ENCODE assay signal across 1 mouse cellular context in the genomic region with DNA sequence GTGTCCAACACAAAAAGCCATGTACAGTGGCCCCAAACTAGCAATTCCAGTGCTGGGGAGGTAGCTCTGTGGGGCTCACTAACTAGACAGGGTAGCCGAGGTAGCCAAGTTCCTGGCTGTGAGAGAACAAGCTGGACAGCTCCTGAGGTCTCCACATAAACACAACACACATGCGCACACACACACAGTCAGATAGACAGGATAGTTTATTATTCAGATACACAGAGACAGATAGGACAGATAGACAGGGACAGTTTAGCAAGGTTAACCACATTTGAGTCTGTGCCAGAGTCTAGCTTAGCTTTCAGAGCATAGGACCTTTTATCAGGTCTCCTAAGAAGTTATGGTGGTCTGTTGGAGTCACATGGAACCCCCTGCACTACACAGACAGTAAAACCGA.
A peak's percentile ranks its signal among the peaks of the same experiment; 100 is the strongest.
TF ChIP-seq lines count a peak whose summit lies in the region.

No protein-coding gene starts in this region.

TF ChIP-seq in MEL, 35 proteins besides CTCF, POLR2A, EP300 and RAD21 (continued from another document):
- TF ChIP-seq POLR2AphosphoS2 (IDR thresholded peaks at IDR 0.05; ENCODE audit: low read length) = peak; percentile 15; the same call in 1 of the 2 replicates
- peak; percentile 82 for TF ChIP-seq ETS1 (IDR thresholded peaks at IDR 0.05; ENCODE audit: low read depth, low read length)
- TF ChIP-seq TAL1 (IDR thresholded peaks at IDR 0.05; ENCODE audit: low read length) = peak; percentile 42; the same call in 1 of the 2 replicates
- TF ChIP-seq TCF12 (IDR thresholded peaks at IDR 0.05; ENCODE audit: low read depth, low read length) = peak; percentile 72
- TF ChIP-seq NRF1 (IDR thresholded peaks at IDR 0.05; ENCODE audit: insufficient read depth, low read depth, low read length, poor library complexity, severe bottlenecking) = peak; percentile 68
- peak; percentile 98 for TF ChIP-seq SIN3A (IDR thresholded peaks at IDR 0.05; ENCODE audit: low read length)
- peak; percentile 52; the same call in 1 of the 2 replicates for TF ChIP-seq MYB (IDR thresholded peaks at IDR 0.05; ENCODE audit: low read depth, low read length)
- TF ChIP-seq MXI1 (IDR thresholded peaks at IDR 0.05; ENCODE audit: low read depth, low read length) = peak; percentile 97
- TF ChIP-seq KAT2A (conservative IDR thresholded peaks at IDR 0.05; ENCODE audit: low read depth, low read length) = 0 out of 2 replicates have a peak, but pooled peaks have one; percentile 10
- TF ChIP-seq RCOR1 (IDR thresholded peaks at IDR 0.05; ENCODE audit: low read depth, low read length) = peak; percentile 73
